Mouse (Mus musculus) liver, postnatal 0 days (tissue): ENCODE data around the gene Obox1.
"Not testable (repeated sequence)": the region's sequence is repeated elsewhere in the genome, so short reads cannot be mapped to it uniquely, and the experiment has no call there.

ENCODE experiments used
- CTCF ChIP-seq: sonication (generic); IDR thresholded peaks from 2 replicates; pipeline ENCODE4 v1.5.1; 2016; ENCODE audit warnings: antibody characterized with exemption, low read depth
- EP300 ChIP-seq: IDR thresholded peaks from 2 replicates; pipeline ENCODE4 v1.6.1; 2016; ENCODE audit warnings: antibody characterized with exemption, low read depth, mild to moderate bottlenecking

- TF ChIP-seq CTCF, EP300: not testable (repeated sequence)
Observed at GRCm38 (mm10) chr7:15425537-15425936, 36.8 kb downstream of the Obox1 start.
